Mouse (Mus musculus) heart, embryonic 10.5 days (tissue): ENCODE results near the gene Metrn. TPM values are rescaled to one million over a fixed set of nuclear protein-coding genes. Genes with fewer than 3 reads are reported as not detected.

Experiments
- DNase-seq: peaks from one replicate; pipeline ENCODE4 v3.0.0-alpha.2; 2017; ENCODE audit warnings: low spot score
- H3K27ac ChIP-seq: fragments of 300-500 bp; sonication (generic); 2 replicates; pipeline ENCODE4 v1.5.1; 2016; ENCODE audit warnings: mild to moderate bottlenecking
- H3K27me3 ChIP-seq: fragments of 300-500 bp; sonication (generic); 2 replicates; pipeline ENCODE4 v1.6.1; 2016; ENCODE audit warnings: mild to moderate bottlenecking; ENCODE audit not compliant: poor library complexity, insufficient read depth, severe bottlenecking
- H3K36me3 ChIP-seq: fragments of 300-500 bp; sonication (generic); 2 replicates; pipeline ENCODE4 v1.6.1; 2016; ENCODE audit warnings: mild to moderate bottlenecking, moderate library complexity
- H3K4me1 ChIP-seq: fragments of 300-500 bp; sonication (generic); 2 replicates; pipeline ENCODE4 v1.6.1; 2016; ENCODE audit warnings: mild to moderate bottlenecking
- H3K4me3 ChIP-seq: fragments of 300-500 bp; sonication (generic); 2 replicates; pipeline ENCODE4 v1.5.1; 2016; ENCODE audit warnings: mild to moderate bottlenecking, moderate library complexity
- H3K9me3 ChIP-seq: fragments of 300-500 bp; sonication (generic); 2 replicates; pipeline ENCODE4 v1.6.1; 2016; ENCODE audit warnings: mild to moderate bottlenecking, moderate library complexity
- WGBS: fragments of 180-500 bp; shearing (Covaris S2); methylation state at CpG from one replicate; pipeline ENCODE4 v1.1.7; 2016; 5-methylcytosine and 5-hydroxymethylcytosine counted together
- microRNA-seq: library from miRNA; unstranded; fragments of <30 nt; microRNA quantifications from one replicate; pipeline ENCODE4, GENCODE M21; 2017
- polyA plus RNA-seq: library from polyadenylated mRNA; unstranded; fragments of >200 nt; fragmentation: Nextera tagmentation; extraction: Ambion mirVana; gene quantifications from 2 replicates; pipeline ENCODE4 v1.2.1, GENCODE M21; 2016

The Metrn gene
- polyA plus RNA-seq, 1 experiment from 2014 or later = 48.0 TPM

GRCm38 (mm10) chr17:25744311-25744710 lies 52.6 kb downstream of the Metrn start:
- peaks cover 33% of the 10 kb centered on the region for H3K27me3 ChIP-seq
- no peak for DNase-seq
- H3K36me3 ChIP-seq = no peaks in the 10 kb centered on the region
- no peak overlapping the region for H3K4me3 ChIP-seq
- 78% methylated on average over 10 of the region's 10 CpGs for WGBS
- no peaks in the 10 kb centered on the region for H3K9me3 ChIP-seq
- H3K27ac ChIP-seq = no peak overlapping the region
- peaks cover 8% of the 10 kb centered on the region for H3K4me1 ChIP-seq

- 89% methylated on average over 9 of the region's 9 CpGs for WGBS
- no peaks in the 10 kb centered on the region for H3K36me3 ChIP-seq
Measured at GRCm38 (mm10) chr17:25743831-25744230, 53.1 kb downstream of the Metrn start.

More at GRCm38 (mm10) chr17:25743831-25744230, 53.1 kb downstream of the Metrn start:
- no peak overlapping the region for H3K27ac ChIP-seq
- no peak overlapping the region for H3K4me3 ChIP-seq
- H3K9me3 ChIP-seq = no peaks in the 10 kb centered on the region
- DNase-seq = no peak
- peaks cover 35% of the 10 kb centered on the region for H3K27me3 ChIP-seq
- peaks cover 8% of the 10 kb centered on the region for H3K4me1 ChIP-seq

Small RNA genes lying within 50 kb of the gene (microRNA-seq; reads per million reads assigned to microRNA genes)
- gene Gm25083 = not detected
- gene Mir3082 = 0.76 reads per million
- 0.76 reads per million for gene Mir6966

Other genes starting within 250 kb of the Metrn start
- gene Sox8, start 226.4 kb downstream of the Metrn start, polyA plus RNA-seq = 2.0 and 3.6 TPM in 2 replicates
- 36.8 and 43.1 TPM in 2 replicates for gene Lmf1, start 218.1 kb downstream of the Metrn start, polyA plus RNA-seq
- gene Gng13, start 80.0 kb downstream of the Metrn start, polyA plus RNA-seq = 2.2 and 4.6 TPM in 2 replicates
- gene Chtf18, start 69.7 kb downstream of the Metrn start, polyA plus RNA-seq = 34.5 and 46.4 TPM in 2 replicates
- gene Rpusd1, start 69.5 kb downstream of the Metrn start, polyA plus RNA-seq = 18.1 and 19.8 TPM in 2 replicates
- gene Mslnl, start 61.1 kb downstream of the Metrn start, polyA plus RNA-seq = not detected in 2 replicates
- 0.98 and 2.8 TPM in 2 replicates for gene Msln, start 42.8 kb downstream of the Metrn start, polyA plus RNA-seq
- 33.5 and 36.0 TPM in 2 replicates for gene Narfl, start 23.4 kb downstream of the Metrn start, polyA plus RNA-seq
- gene Haghl, start 11.5 kb downstream of the Metrn start, polyA plus RNA-seq = 58.0 and 63.8 TPM in 2 replicates
- gene Ccdc78, start 10.6 kb downstream of the Metrn start, polyA plus RNA-seq = 0.18 and 0.37 TPM in 2 replicates
- 74.5 and 74.9 TPM in 2 replicates for gene Fam173a, start 4.2 kb downstream of the Metrn start, polyA plus RNA-seq
- gene AC134908.4, start 1.5 kb downstream of the Metrn start, polyA plus RNA-seq = 0.99 TPM in 1 of 2 replicates, not detected in the other
- gene Fbxl16, start 11.9 kb upstream of the Metrn start, polyA plus RNA-seq = 0.62 and 1.2 TPM in 2 replicates
- gene Wdr24, start 26.5 kb upstream of the Metrn start, polyA plus RNA-seq = 21.6 and 23.0 TPM in 2 replicates
- 45.8 and 50.7 TPM in 2 replicates for gene Jmjd8, start 31.7 kb upstream of the Metrn start, polyA plus RNA-seq
- 343 and 404 TPM in 2 replicates for gene Stub1, start 36.3 kb upstream of the Metrn start, polyA plus RNA-seq
- gene Rhbdl1, start 40.2 kb upstream of the Metrn start, polyA plus RNA-seq = 2.3 and 4.0 TPM in 2 replicates
- 2.1 and 3.0 TPM in 2 replicates for gene Gm20683, start 44.6 kb upstream of the Metrn start, polyA plus RNA-seq
- 29.0 and 29.8 TPM in 2 replicates for gene Rhot2, start 47.7 kb upstream of the Metrn start, polyA plus RNA-seq
- gene Wdr90, start 64.4 kb upstream of the Metrn start, polyA plus RNA-seq = 22.4 and 31.7 TPM in 2 replicates
- 133 and 201 TPM in 2 replicates for gene Mcrip2, start 71.6 kb upstream of the Metrn start, polyA plus RNA-seq
- 46.7 and 55.4 TPM in 2 replicates for gene Mettl26, start 77.9 kb upstream of the Metrn start, polyA plus RNA-seq
- gene Wfikkn1, start 83.7 kb upstream of the Metrn start, polyA plus RNA-seq = 0.96 and 3.8 TPM in 2 replicates
- 22.2 and 24.4 TPM in 2 replicates for gene Rab40c, start 122.6 kb upstream of the Metrn start, polyA plus RNA-seq
- gene Pigq, start 147.8 kb upstream of the Metrn start, polyA plus RNA-seq = 71.8 and 90.0 TPM in 2 replicates
- gene Nhlrc4, start 147.8 kb upstream of the Metrn start, polyA plus RNA-seq = 0.15 and 0.85 TPM in 2 replicates
- 0.20 and 0.55 TPM in 2 replicates for gene A930017K11Rik, start 155.4 kb upstream of the Metrn start, polyA plus RNA-seq
- gene Capn15, start 188.7 kb upstream of the Metrn start, polyA plus RNA-seq = 20.1 and 21.4 TPM in 2 replicates